ENCODE assay signal across 7 mouse cellular contexts in genomic region chr13:55715167-55715512, GRCm38 (mm10). TPM values are rescaled to one million over a fixed set of nuclear protein-coding genes. Genes with fewer than 3 reads are reported as not detected.
A peak's percentile ranks its signal among the peaks of the same experiment; 100 is the strongest.
DNase-seq lines count a peak whose midpoint lies in the region; ATAC-seq lines count a peak whose summit lies in the region.

No protein-coding gene starts in this region.

- H3K9me3 ChIP-seq in lung, embryonic 16.5 days (ENCODE audit: control insufficient read depth, low read length): no peaks in the 10 kb centered on the region
- H3K9me3 ChIP-seq in erythroblast, embryonic 14.5 days (ENCODE audit: control insufficient read depth, low read length): no peaks in the 10 kb centered on the region
- H3K9me3 ChIP-seq in limb, embryonic 13.5 days: no peaks in the 10 kb centered on the region
- H3K9me3 ChIP-seq in stomach, embryonic 14.5 days (ENCODE audit: control insufficient read depth, low read depth, low read length): no peaks in the 10 kb centered on the region

- H3K36me3 ChIP-seq in lung, embryonic 16.5 days (ENCODE audit: control insufficient read depth, insufficient read depth, low read length): peaks cover 14% of the 10 kb centered on the region; the same call in 1 of the 2 replicates
- H3K36me3 ChIP-seq in erythroblast, embryonic 14.5 days (ENCODE audit: control insufficient read depth): peaks cover 19% of the 10 kb centered on the region
- peaks cover 26% of the 10 kb centered on the region for H3K36me3 ChIP-seq in limb, embryonic 13.5 days
- H3K36me3 ChIP-seq in stomach, embryonic 14.5 days (ENCODE audit: control insufficient read depth, insufficient read depth, low read length): peaks cover 9% of the 10 kb centered on the region

- H3K4me1 ChIP-seq in lung, embryonic 16.5 days (replicated peaks; ENCODE audit: control insufficient read depth, insufficient read depth, low read length): peaks cover 4% of the 10 kb centered on the region; the same call in 1 of the 2 replicates
- peaks cover 23% of the 10 kb centered on the region for H3K4me1 ChIP-seq in erythroblast, embryonic 14.5 days (ENCODE audit: control insufficient read depth)
- peaks cover 20% of the 10 kb centered on the region for H3K4me1 ChIP-seq in limb, embryonic 13.5 days
- H3K4me1 ChIP-seq in stomach, embryonic 14.5 days (ENCODE audit: control insufficient read depth, insufficient read depth, low read length): no peaks in the 10 kb centered on the region

- H3K9ac ChIP-seq in lung, embryonic 16.5 days (ENCODE audit: low read length): peak overlapping the region; percentile 99
- H3K9ac ChIP-seq in limb, embryonic 13.5 days: peak overlapping the region; percentile 96
- peak overlapping the region; percentile 94 for H3K9ac ChIP-seq in stomach, embryonic 14.5 days (replicated peaks; ENCODE audit: low read depth, low read length)

- peak overlapping the region; percentile 79 for H3K27ac ChIP-seq in lung, embryonic 16.5 days (ENCODE audit: low read length)
- peak overlapping the region; percentile 88 for H3K27ac ChIP-seq in limb, embryonic 13.5 days
- H3K27ac ChIP-seq in stomach, embryonic 14.5 days (ENCODE audit: low read length): peak overlapping the region; percentile 84; the same call in 1 of the 2 replicates

- ATAC-seq in lung, embryonic 16.5 days (ENCODE audit: low read depth): peak; percentile 10; the same call in 1 of the 2 replicates
- ATAC-seq in limb, embryonic 13.5 days (ENCODE audit: low FRiP score, low read depth): no peak
- no peak for ATAC-seq in stomach, embryonic 14.5 days (ENCODE audit: insufficient number of reproducible peaks, insufficient read depth, low FRiP score, low read depth)
- no peak for ATAC-seq in CD4-positive, CD25-positive, alpha-beta regulatory T cell, adult 4 months

- WGBS in lung, embryonic 16.5 days: 2% methylated on average over 5 of the region's 5 CpGs
- 4% methylated on average over 5 of the region's 5 CpGs for WGBS in limb, embryonic 13.5 days
- 9% methylated on average over 5 of the region's 5 CpGs for whole genome bisulfite sequencing in stomach, embryonic 14.5 days

- peak overlapping the region; percentile 93 for H3K4me3 ChIP-seq in lung, embryonic 16.5 days (ENCODE audit: low read length)
- peak overlapping the region; percentile 83 for H3K4me3 ChIP-seq in erythroblast, embryonic 14.5 days (replicated peaks)
- H3K4me3 ChIP-seq in limb, embryonic 13.5 days: peak overlapping the region; percentile 94
- peak overlapping the region; percentile 93 for H3K4me3 ChIP-seq in stomach, embryonic 14.5 days (ENCODE audit: low read depth, low read length)

- H3K27me3 ChIP-seq in lung, embryonic 16.5 days (ENCODE audit: control insufficient read depth, insufficient read depth, low read depth, low read length): no peaks in the 10 kb centered on the region
- H3K27me3 ChIP-seq in erythroblast, embryonic 14.5 days (ENCODE audit: control insufficient read depth): no peaks in the 10 kb centered on the region
- no peaks in the 10 kb centered on the region for H3K27me3 ChIP-seq in limb, embryonic 13.5 days
- no peaks in the 10 kb centered on the region for H3K27me3 ChIP-seq in stomach, embryonic 14.5 days (ENCODE audit: control insufficient read depth, insufficient read depth, low read length)

- intact Hi-C loops in gastrocnemius, postnatal 36 days (cut with DNase I): no loop called here

- H3K4me2 ChIP-seq in lung, embryonic 16.5 days (ENCODE audit: low read depth, low read length): peak overlapping the region; percentile 53
- peak overlapping the region; percentile 66 for H3K4me2 ChIP-seq in limb, embryonic 13.5 days (replicated peaks)
- peak overlapping the region; percentile 47 for H3K4me2 ChIP-seq in stomach, embryonic 14.5 days (replicated peaks; ENCODE audit: low read depth, low read length)

- DNase-seq in lung, postnatal 36 days: no peak
- DNase-seq in gastrocnemius, postnatal 36 days: no peak

RNA-seq across cellular contexts. Expression of gene Txndc15, which starts 0.7 kb away (rescaled TPM):
- polyA plus RNA-seq in lung, embryonic 16.5 days (2015; fragmentation: Nextera tagmentation; extraction: Ambion mirVana): 90.1 and 95.2 TPM in 2 replicates
- polyA plus RNA-seq in erythroblast, embryonic 14.5 days (2012): 0.82 and 0.99 TPM in 2 replicates
- polyA plus RNA-seq in limb, embryonic 13.5 days (2015; fragmentation: Nextera tagmentation; extraction: Ambion mirVana): 109 and 113 TPM in 2 replicates
- polyA plus RNA-seq in stomach, embryonic 14.5 days (2014; fragmentation: Nextera tagmentation; extraction: Ambion mirVana): 88.2 and 91.3 TPM in 2 replicates
- 10 to 100 TPM; 26.8 to 28.8 TPM for total RNA-seq in gastrocnemius, postnatal 36 days (2021)
- 10 to 100 TPM; 26.6 to 27.0 TPM for polyA plus RNA-seq in CD4-positive, CD25-positive, alpha-beta regulatory T cell, adult 4 months (2017; shearing (Covaris generic))

RNA-seq across cellular contexts. Expression of gene Pcbd2, which starts 12.0 kb away (rescaled TPM):
- 61.6 and 66.0 TPM in 2 replicates for polyA plus RNA-seq in lung, embryonic 16.5 days (2015; fragmentation: Nextera tagmentation; extraction: Ambion mirVana)
- 6.2 and 8.4 TPM in 2 replicates for polyA plus RNA-seq in erythroblast, embryonic 14.5 days (2012)
- 40.2 and 49.8 TPM in 2 replicates for polyA plus RNA-seq in limb, embryonic 13.5 days (2015; fragmentation: Nextera tagmentation; extraction: Ambion mirVana)
- polyA plus RNA-seq in stomach, embryonic 14.5 days (2014; fragmentation: Nextera tagmentation; extraction: Ambion mirVana): 70.1 and 85.2 TPM in 2 replicates
- total RNA-seq in gastrocnemius, postnatal 36 days (2021): 10 to 100 TPM; 15.5 to 20.6 TPM
- 1 to 10 TPM; 5.0 to 7.0 TPM for polyA plus RNA-seq in CD4-positive, CD25-positive, alpha-beta regulatory T cell, adult 4 months (2017; shearing (Covaris generic))

RNA-seq across cellular contexts. Expression of gene B230219D22Rik, which starts 22.2 kb away (rescaled TPM):
- 60.2 and 61.1 TPM in 2 replicates for polyA plus RNA-seq in lung, embryonic 16.5 days (2015; fragmentation: Nextera tagmentation; extraction: Ambion mirVana)
- polyA plus RNA-seq in erythroblast, embryonic 14.5 days (2012): 0.18 and 0.29 TPM in 2 replicates
- 65.9 and 66.4 TPM in 2 replicates for polyA plus RNA-seq in limb, embryonic 13.5 days (2015; fragmentation: Nextera tagmentation; extraction: Ambion mirVana)
- polyA plus RNA-seq in stomach, embryonic 14.5 days (2014; fragmentation: Nextera tagmentation; extraction: Ambion mirVana): 82.5 and 82.7 TPM in 2 replicates
- total RNA-seq in gastrocnemius, postnatal 36 days (2021): 10 to 100 TPM; 23.7 to 28.5 TPM
- polyA plus RNA-seq in CD4-positive, CD25-positive, alpha-beta regulatory T cell, adult 4 months (2017; shearing (Covaris generic)): 10 to 100 TPM; 12.8 to 14.2 TPM

Comparison
In these comparisons a context has a peak if more than half of its experiments do, and no peak if none do; other contexts are left out.
1. RNA of gene Txndc15, which starts 0.7 kb away (polyA plus RNA-seq): 109 to 113 TPM in limb, embryonic 13.5 days, 90.1 to 95.2 TPM in lung, embryonic 16.5 days, 88.2 to 91.3 TPM in stomach, embryonic 14.5 days and 26.6 to 27.0 TPM in CD4-positive, CD25-positive, alpha-beta regulatory T cell, adult 4 months; 0.82 to 0.99 TPM in erythroblast, embryonic 14.5 days; every median in the first group is over 10 times any median in the second.
2. RNA of gene B230219D22Rik, which starts 22.2 kb away (polyA plus RNA-seq): 82.5 to 82.7 TPM in stomach, embryonic 14.5 days, 65.9 to 66.4 TPM in limb, embryonic 13.5 days, 60.2 to 61.1 TPM in lung, embryonic 16.5 days and 12.8 to 14.2 TPM in CD4-positive, CD25-positive, alpha-beta regulatory T cell, adult 4 months; 0.18 to 0.29 TPM in erythroblast, embryonic 14.5 days; every median in the first group is over 10 times any median in the second.
3. Peak in every context shown above with its lines, with median percentiles within 50 percentile points of each other: H3K27ac ChIP-seq, H3K4me2 ChIP-seq, H3K4me3 ChIP-seq and H3K9ac ChIP-seq.